Mouse (Mus musculus): ENCODE data around the gene A630095N17Rik.

The A630095N17Rik gene

GRCm38 (mm10) chr1:75231664-75232152, at the start of gene A630095N17Rik:
Gene A630095N17Rik, minus strand, starts transcription at chr1:75232102.
- in situ Hi-C loops (cut with MboI) = no loop called here

- in situ Hi-C loops (cut with MboI) = no loop called here
Measured at GRCm38 (mm10) chr1:75278228-75278627, 46.3 kb upstream of the A630095N17Rik start, which contains the start of gene Resp18. Gene Resp18, minus strand, starts transcription at chr1:75278415.

DNA sequence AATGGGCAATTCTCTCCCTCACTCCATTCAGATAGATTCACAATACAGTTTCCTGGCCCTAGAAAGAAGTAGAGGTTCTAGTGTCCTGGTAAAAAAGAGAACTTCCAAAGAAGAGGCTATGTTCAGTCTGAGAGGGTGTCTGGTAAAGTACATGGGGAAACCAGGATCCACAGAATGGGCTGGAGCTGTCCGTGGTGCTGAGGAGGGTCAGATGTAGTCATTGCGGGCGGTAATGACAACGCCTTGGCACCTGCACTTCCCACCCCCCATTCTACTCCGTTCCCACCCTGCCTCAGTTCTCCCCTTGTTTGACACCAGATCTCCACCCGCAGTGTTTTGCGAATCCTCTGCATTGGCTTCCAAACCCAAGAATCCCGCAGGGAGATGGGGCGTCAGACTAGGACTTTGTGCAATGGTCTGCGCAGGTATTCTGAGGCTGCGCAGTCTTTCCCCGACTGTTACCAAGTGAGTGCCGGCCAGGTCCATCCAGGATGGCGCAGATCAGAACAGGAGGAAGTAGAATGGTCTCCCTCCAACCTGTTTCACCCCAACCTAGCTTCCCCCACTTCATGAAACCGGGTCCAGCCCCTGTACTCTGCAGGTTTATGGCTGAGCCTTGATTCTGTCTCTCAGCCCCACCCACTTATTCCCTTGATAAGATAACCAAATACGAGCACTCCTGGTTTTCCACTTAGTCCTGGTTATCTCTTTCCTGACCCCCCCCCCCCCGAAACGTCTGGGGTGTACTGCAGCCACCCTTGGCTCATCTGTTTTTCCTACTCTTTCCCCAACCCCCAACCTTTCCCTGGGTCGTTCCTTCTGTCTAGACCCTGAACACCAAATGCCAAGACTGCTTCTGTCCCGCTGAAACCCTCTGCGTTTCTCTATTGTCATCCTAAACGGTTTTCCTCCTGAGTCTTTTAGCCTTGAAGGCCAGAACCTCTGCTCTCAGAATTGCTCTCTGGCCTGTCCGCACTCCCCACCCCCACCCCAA, 45.6 kb upstream of the A630095N17Rik start:
- in situ Hi-C loops (cut with MboI) = no loop called here

DNA sequence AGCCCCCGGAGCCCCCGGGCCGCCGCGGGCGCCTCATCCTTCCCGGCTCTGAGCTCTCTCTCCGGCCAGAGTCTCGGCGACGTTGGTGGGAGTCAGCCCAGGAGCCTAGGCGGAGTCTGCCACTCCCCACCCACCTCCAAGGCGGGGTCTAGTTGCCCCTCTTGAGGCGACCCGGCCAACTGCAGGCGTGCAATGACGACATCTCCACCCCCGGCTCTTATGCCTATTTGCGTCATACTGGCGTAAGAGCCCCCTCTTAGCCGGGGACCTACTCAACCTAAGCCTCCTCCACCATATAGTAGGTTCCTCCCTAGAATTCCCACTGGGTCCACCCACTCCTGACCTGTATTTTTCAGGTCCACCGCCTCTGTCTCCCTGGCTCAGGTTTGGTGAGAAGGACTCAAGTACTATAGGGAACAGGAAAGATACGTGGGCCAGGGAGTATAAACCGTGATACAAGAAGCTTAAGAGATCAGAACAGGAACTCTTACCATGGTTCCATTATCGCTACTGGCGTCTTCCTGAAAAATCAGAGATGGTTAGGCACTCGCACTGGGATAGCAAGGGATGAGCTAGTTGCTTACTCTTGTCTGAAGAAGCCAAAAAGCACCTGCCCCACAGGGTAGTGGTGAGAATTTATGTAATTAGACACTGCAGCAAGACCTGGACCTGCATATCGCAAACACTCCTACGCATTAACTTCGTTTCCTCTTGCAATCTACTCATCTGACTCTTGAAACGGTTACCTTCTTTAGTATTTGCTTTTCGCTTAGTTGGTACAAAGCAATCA, 32.4 kb upstream of the A630095N17Rik start, which contains the start of gene Ptprn:
Gene Ptprn, minus strand, starts transcription at position 412 of the 790 bp plus-strand sequence.
- in situ Hi-C loops (cut with MboI) = no loop called here

DNA sequence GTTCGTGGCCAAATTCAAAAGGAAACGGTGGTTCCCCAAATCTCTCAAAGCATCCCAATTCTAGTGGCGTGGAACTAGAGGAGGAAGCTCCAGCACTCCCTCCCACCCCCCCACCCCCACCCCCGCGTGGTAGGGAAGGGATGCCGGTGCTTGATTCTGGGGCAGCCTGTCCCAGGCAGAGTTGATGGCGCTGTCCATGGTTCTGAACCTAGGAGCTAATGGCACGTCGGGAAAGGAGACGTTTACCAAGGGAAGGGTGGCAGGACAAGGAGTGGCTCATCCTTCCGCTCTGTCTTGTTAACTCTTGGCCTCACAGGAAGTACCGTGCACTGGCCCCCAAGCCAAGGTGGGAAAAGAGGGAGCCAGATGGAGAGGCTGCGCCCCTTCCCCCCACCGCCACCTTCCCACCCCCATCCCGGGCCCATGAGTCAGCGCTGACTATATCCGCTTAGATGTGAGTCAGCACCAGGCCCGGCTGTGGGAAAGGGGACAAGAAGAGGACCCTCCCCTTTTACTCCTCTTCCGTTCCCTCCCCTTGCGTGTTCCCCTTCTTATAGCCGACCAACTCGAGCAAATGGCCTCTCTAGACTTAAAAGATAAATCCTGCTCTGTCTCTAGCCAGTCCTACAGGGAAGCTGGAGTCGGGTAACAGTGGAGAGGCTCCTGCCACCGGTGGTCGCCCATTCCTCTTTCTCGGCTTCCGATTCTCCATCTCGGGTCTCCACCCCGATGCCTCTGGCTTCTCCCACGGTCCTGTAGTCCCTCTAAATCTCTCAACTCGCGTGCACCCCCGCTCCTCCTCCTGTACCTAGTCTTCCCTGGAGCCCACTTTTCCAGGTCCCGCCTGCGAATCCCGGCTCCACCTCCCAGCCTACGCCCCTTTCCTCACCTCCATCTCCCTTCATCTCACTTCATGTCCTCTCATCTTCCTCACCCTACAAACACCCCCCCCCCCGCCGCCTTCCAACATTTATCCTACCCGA, 31.4 kb upstream of the A630095N17Rik start:
- in situ Hi-C loops (cut with MboI) = no loop called here

DNA sequence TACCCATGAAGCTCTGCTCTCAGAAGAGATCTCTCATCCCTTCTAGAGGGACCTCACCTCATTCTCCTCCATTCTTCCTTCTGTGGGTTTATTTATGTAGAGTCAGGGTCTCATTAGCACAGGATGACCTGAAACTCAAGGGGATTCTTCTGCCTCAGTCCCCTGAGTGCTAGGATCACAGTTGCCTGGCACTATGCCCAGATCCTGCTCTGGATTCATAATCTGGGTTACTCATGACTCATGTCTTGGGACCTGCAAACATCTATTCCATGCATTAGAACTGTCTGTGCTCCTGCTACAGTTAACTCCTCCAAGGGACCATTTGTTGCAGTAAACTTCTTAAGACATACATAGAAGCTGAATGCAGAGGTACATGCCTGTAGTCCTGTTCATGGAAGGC, 29.4 kb upstream of the A630095N17Rik start:
- in situ Hi-C loops (cut with MboI) = no loop called here

DNA sequence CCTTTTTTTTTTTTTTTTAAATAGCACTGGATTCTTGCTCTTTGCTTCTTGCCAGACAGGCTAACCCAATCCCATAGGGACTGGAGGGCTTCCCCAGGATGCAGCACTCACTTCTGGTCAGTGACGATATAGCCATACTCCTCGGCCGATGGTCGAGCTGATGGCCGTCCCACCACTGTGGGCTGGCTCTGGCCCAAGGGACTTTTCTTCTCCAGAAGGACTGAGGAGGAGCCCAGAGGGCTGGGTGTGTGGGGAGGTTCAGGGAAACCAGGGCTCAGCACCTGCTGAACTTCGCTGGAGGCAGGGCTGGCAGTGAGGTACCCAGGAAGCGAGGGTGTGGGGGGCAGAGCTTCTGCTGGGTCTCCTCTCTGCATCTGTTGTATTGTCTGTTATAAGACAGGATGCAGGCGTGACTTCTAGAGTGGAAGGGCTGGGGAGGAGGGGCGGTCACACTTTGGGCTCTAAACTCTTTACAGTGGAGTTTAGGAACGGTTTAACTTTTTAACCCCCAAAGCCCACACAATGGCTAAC, 23.7 kb upstream of the A630095N17Rik start:
- in situ Hi-C loops (cut with MboI) = no loop called here

DNA sequence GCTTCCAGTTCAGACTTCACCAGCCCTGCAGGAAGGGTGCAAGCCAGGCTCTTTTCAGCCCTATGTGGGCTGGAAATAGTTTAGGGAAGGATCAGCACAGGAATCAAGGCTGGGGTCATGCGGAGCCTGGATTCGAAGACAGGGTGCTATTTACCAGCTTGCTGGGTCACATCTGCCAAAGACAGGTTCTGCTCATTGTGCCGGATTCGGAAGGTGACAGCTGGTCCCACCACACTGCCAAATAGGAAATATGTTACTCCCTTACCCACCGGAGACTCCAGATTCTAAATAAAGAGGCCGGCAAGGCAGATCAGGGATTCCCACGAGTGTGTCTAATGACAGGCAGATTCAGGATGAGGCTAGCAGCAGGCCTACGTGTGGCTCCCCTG, 22.7 kb upstream of the A630095N17Rik start:
- in situ Hi-C loops (cut with MboI) = loop anchor here (5.0 kb wide), 1 partner anchor 63 kb away; the partner anchor contains the start of gene Dnpep

DNA sequence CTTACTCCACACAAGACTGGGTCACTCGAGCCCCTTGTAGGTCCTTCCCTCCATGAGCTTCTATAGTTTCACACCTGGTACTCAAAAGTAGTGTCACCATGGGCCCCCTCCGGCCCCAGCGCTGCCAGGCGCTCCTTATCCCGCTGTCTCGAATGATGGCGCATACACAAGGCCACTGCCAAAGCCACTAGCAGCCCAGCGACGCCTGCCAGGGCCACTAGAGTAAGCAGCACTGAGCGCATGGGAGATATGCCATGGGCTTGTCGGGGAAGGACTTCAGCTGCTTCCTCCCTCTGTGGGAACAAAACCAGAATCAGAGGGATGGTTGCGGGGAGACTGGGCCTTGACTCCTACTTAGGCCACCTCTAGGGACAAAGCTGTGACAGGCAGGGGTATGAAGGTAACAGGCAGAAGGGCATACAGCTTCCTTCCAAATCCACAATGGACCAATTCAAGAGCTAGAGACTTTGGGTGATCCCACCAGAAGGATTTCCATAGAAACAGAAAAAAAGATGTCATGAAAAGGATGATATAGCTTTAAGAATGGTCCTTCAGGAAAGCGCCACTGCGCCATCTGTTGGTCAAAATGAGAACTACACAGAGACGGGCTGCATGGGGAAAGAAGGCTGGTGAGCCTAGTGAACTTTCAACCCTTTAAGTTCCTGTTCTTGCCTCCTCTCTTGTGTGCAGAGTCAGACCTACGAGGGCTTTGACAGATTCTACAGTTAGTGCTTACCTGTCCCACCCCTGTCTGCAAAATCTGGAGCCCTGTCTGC, 22.1 kb upstream of the A630095N17Rik start:
- in situ Hi-C loops (cut with MboI) = loop anchor here (5.0 kb wide), 1 partner anchor 63 kb away; the partner anchor contains the start of gene Dnpep

GRCm38 (mm10) chr1:75253029-75253428, 21.1 kb upstream of the A630095N17Rik start:
- in situ Hi-C loops (cut with MboI) = loop anchor here (5.0 kb wide), 1 partner anchor 64 kb away; the partner anchor contains the start of gene Dnpep

GRCm38 (mm10) chr1:75252308-75252707, 20.4 kb upstream of the A630095N17Rik start:
- in situ Hi-C loops (cut with MboI) = loop anchor here (5.0 kb wide), 1 partner anchor 65 kb away; the partner anchor contains the start of gene Dnpep

- in situ Hi-C loops (cut with MboI) = loop anchor here (5.0 kb wide), 1 partner anchor 66 kb away; the partner anchor contains the start of gene Dnpep
Measured at GRCm38 (mm10) chr1:75251112-75251970, 19.4 kb upstream of the A630095N17Rik start.

DNA sequence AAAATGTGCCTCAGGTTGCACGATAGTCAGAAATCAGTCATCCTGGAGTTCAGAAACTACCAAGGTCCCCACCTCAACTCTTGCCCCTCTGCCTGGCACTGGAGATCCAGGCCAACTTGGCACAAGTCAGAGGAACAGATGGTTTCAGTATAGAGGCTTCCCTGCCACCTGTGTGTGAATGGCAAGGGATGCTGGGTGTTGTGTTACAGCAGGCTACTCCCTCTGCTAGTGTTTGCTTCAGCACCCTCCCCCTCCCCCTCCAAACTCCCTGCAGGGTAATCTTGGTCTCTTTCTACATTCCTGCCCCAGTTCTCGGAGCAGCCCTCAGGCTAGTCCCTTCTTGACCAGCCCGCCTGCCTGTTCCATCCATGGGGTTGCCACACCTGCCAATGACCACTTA, 18.6 kb upstream of the A630095N17Rik start:
- in situ Hi-C loops (cut with MboI) = loop anchor here (5.0 kb wide), 1 partner anchor 67 kb away; the partner anchor contains the start of gene Dnpep

- in situ Hi-C loops (cut with MboI) = no loop called here
Measured at GRCm38 (mm10) chr1:75248041-75248772, 16.3 kb upstream of the A630095N17Rik start.

GRCm38 (mm10) chr1:75247071-75247930, 15.4 kb upstream of the A630095N17Rik start:
- in situ Hi-C loops (cut with MboI) = no loop called here

- in situ Hi-C loops (cut with MboI) = no loop called here
Measured at GRCm38 (mm10) chr1:75244836-75245235, 12.9 kb upstream of the A630095N17Rik start.
